Mouse (Mus musculus): ENCODE measurements around the gene Znrf1. TPM values are rescaled to one million over a fixed set of nuclear protein-coding genes. Genes with fewer than 3 reads are reported as not detected.
"Not testable (repeated sequence)": the region's sequence is repeated elsewhere in the genome, so short reads cannot be mapped to it uniquely, and the experiment has no call there.

Gene Znrf1
- polyA plus RNA-seq, 1 experiment from 2014 or later: 48.0 TPM

DNA sequence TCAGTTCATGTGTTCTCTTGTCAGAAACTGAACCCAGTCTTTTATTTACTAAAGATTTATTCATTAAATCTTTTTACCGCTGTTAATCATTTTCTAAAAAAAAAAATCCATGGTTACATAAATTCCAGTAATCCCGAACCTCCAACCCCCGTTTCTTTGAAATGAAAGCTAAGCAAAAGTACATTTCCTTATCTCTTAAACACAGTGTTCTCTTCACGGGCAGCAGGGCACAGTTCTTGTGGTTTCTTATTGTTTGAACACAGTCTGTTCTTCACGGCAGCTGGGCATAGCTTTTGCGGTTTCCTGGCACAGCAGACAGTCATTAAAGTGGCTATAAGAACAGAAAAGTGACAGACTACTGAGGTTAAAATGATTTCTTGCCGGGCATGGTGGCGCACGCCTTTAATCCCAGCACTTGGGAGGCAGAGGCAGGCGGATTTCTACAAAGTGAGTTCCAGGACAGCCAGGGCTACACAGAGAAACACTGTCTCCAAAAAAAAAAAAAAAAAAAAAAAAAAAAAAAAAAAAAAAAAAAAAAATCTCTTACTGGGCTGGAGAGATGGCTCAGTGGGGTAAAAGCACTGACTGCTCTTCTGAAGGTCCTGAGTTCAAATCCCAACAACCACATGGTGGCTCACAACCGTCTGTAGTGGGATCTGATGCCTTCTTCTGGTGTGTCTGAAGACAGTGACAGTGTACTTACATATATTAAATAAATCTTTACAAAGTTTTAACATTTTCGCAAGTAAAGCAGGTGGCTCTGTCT, 108.6 kb downstream of the Znrf1 start:
- Histone ChIP-seq H3K4me2 (peak overlapping the region; percentile 65), H3K4me1 (peaks cover 13% of the 10 kb centered on the region), H3K27ac (peak overlapping the region; percentile 92), H3K4me3 (peak overlapping the region; percentile 68), H3K9ac (peak overlapping the region; percentile 82)
- ATAC-seq; H3K36me3 ChIP-seq (ENCODE audit: poor library complexity, severe bottlenecking); H3K9me3 ChIP-seq (replicated peaks); H3K27me3 ChIP-seq: not testable (repeated sequence)
- WGBS: 67% methylated on average over 12 of the region's 12 CpGs

DNA sequence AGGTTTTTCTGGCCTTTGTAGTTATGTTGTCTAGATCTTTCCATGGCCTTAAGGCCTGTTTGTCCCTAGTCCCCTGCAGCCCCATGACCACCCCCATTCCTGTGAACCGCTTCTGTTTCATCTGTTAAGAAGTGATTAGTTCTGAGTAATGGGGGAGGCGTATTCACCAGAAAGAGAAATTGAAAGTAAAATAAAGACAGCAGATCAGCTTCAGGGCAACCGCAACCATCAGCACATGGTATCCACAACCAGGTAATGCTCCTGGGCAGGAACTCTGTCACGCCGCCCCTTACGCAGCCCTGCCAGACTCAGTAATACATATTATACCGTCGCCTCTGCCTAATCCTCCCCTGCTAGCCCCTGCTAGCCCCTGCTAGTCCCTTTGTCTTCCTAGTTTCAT, 109.8 kb downstream of the Znrf1 start:
- Histone ChIP-seq H3K9ac (no peak overlapping the region), H3K9me3 (replicated peaks) (no peaks in the 10 kb centered on the region), H3K27ac (no peak overlapping the region), H3K4me3 (no peak overlapping the region), H3K4me1 (peaks cover 13% of the 10 kb centered on the region), H3K4me2 (no peak overlapping the region), H3K36me3 (ENCODE audit: poor library complexity, severe bottlenecking) (no peaks in the 10 kb centered on the region), H3K27me3 (no peaks in the 10 kb centered on the region)
- 94% methylated on average over 8 of the region's 8 CpGs for WGBS
- no peak for ATAC-seq

- H3K4me1 ChIP-seq: peaks cover 7% of the 10 kb centered on the region
- no peak for ATAC-seq
- H3K4me2 ChIP-seq: no peak overlapping the region
- H3K9me3 ChIP-seq (replicated peaks): no peaks in the 10 kb centered on the region
- H3K27ac ChIP-seq: no peak overlapping the region
- H3K9ac ChIP-seq: no peak overlapping the region
- no peak overlapping the region for H3K4me3 ChIP-seq
- WGBS: 65% methylated on average over 2 of the region's 2 CpGs
- no peaks in the 10 kb centered on the region for H3K27me3 ChIP-seq
- H3K36me3 ChIP-seq (ENCODE audit: poor library complexity, severe bottlenecking): peaks cover 2% of the 10 kb centered on the region; the same call in 1 of the 2 replicates
Measured at GRCm38 (mm10) chr8:111648834-111649233, 112.9 kb downstream of the Znrf1 start.

GRCm38 (mm10) chr8:111650651-111651050, 114.8 kb downstream of the Znrf1 start:
- Histone ChIP-seq H3K9me3 (replicated peaks) (no peaks in the 10 kb centered on the region), H3K9ac (no peak overlapping the region), H3K27me3 (no peaks in the 10 kb centered on the region), H3K4me3 (no peak overlapping the region), H3K4me2 (no peak overlapping the region), H3K27ac (no peak overlapping the region), H3K4me1 (no peaks in the 10 kb centered on the region), H3K36me3 (ENCODE audit: poor library complexity, severe bottlenecking) (peaks cover 7% of the 10 kb centered on the region; the same call in 1 of the 2 replicates)
- no peak for ATAC-seq
- WGBS: 60% methylated on average over 3 of the region's 3 CpGs

- Histone ChIP-seq H3K27ac (no peak overlapping the region), H3K4me2 (no peak overlapping the region), H3K4me3 (no peak overlapping the region), H3K4me1 (peaks cover 10% of the 10 kb centered on the region; the same call in 1 of the 2 replicates), H3K9me3 (replicated peaks) (no peaks in the 10 kb centered on the region), H3K27me3 (no peaks in the 10 kb centered on the region), H3K9ac (no peak overlapping the region), H3K36me3 (ENCODE audit: poor library complexity, severe bottlenecking) (peaks cover 8% of the 10 kb centered on the region; the same call in 1 of the 2 replicates)
- 100% methylated on average over 2 of the region's 2 CpGs for WGBS
- no peak for ATAC-seq
Measured at GRCm38 (mm10) chr8:111653524-111653923, 117.6 kb downstream of the Znrf1 start.

- Histone ChIP-seq H3K27ac (no peak overlapping the region), H3K9ac (no peak overlapping the region), H3K4me2 (no peak overlapping the region), H3K27me3 (no peaks in the 10 kb centered on the region), H3K36me3 (ENCODE audit: poor library complexity, severe bottlenecking) (peaks cover 32% of the 10 kb centered on the region), H3K4me1 (peaks cover 10% of the 10 kb centered on the region; the same call in 1 of the 2 replicates), H3K4me3 (no peak overlapping the region), H3K9me3 (replicated peaks) (no peaks in the 10 kb centered on the region)
- ATAC-seq: no peak
- 11% methylated on average over 1 of the region's 1 CpGs for WGBS
Measured at GRCm38 (mm10) chr8:111657312-111657854, 121.5 kb downstream of the Znrf1 start.

GRCm38 (mm10) chr8:111658819-111659423, 123.0 kb downstream of the Znrf1 start:
- peaks cover 28% of the 10 kb centered on the region for H3K36me3 ChIP-seq (ENCODE audit: poor library complexity, severe bottlenecking)
- ATAC-seq: no peak

GRCm38 (mm10) chr8:111662473-111662872, 126.6 kb downstream of the Znrf1 start:
- H3K4me3 ChIP-seq: no peak overlapping the region
- H3K27me3 ChIP-seq: no peaks in the 10 kb centered on the region
- no peak overlapping the region for H3K27ac ChIP-seq
- no peak overlapping the region for H3K9ac ChIP-seq
- ATAC-seq: no peak
- H3K36me3 ChIP-seq (ENCODE audit: poor library complexity, severe bottlenecking): peaks cover 37% of the 10 kb centered on the region
- peaks cover 3% of the 10 kb centered on the region; the same call in 1 of the 2 replicates for H3K4me1 ChIP-seq
- H3K4me2 ChIP-seq: no peak overlapping the region
- WGBS: 82% methylated on average over 3 of the region's 3 CpGs
- no peaks in the 10 kb centered on the region for H3K9me3 ChIP-seq (replicated peaks)

More at GRCm38 (mm10) chr8:111658819-111659423, 123.0 kb downstream of the Znrf1 start:
- WGBS: 89% methylated on average over 6 of the region's 6 CpGs
- Histone ChIP-seq H3K9me3 (replicated peaks) (no peaks in the 10 kb centered on the region), H3K27me3 (no peaks in the 10 kb centered on the region), H3K4me1 (peaks cover 10% of the 10 kb centered on the region; the same call in 1 of the 2 replicates), H3K4me3 (no peak overlapping the region), H3K4me2 (no peak overlapping the region), H3K27ac (no peak overlapping the region), H3K9ac (no peak overlapping the region)

- ATAC-seq: no peak
- no peak overlapping the region for H3K4me2 ChIP-seq
- H3K9me3 ChIP-seq (replicated peaks): no peaks in the 10 kb centered on the region
- H3K4me3 ChIP-seq: no peak overlapping the region
- no peaks in the 10 kb centered on the region for H3K4me1 ChIP-seq
- no peak overlapping the region for H3K9ac ChIP-seq
- H3K36me3 ChIP-seq (ENCODE audit: poor library complexity, severe bottlenecking): peaks cover 50% of the 10 kb centered on the region
- H3K27ac ChIP-seq: no peak overlapping the region
- H3K27me3 ChIP-seq: no peaks in the 10 kb centered on the region
- WGBS: 97% methylated on average over 2 of the region's 2 CpGs
Measured at GRCm38 (mm10) chr8:111666751-111667150, 130.9 kb downstream of the Znrf1 start.

Other genes starting within 250 kb of the Znrf1 start
- gene Rfwd3, start 235.9 kb upstream of the Znrf1 start, polyA plus RNA-seq (2015; fragmentation: Nextera tagmentation; extraction: Ambion mirVana): 47.9 and 52.6 TPM in 2 replicates
- gene Mlkl, start 197.9 kb upstream of the Znrf1 start, polyA plus RNA-seq (2015; fragmentation: Nextera tagmentation; extraction: Ambion mirVana): 0.23 and 0.53 TPM in 2 replicates
- not detected in 2 replicates for gene Fa2h, start 142.3 kb upstream of the Znrf1 start, polyA plus RNA-seq (2015; fragmentation: Nextera tagmentation; extraction: Ambion mirVana)
- gene Wdr59, start 14.0 kb upstream of the Znrf1 start, polyA plus RNA-seq (2015; fragmentation: Nextera tagmentation; extraction: Ambion mirVana): 5.7 and 6.5 TPM in 2 replicates
- 0.23 and 0.31 TPM in 2 replicates for gene Ldhd, start 94.3 kb downstream of the Znrf1 start, polyA plus RNA-seq (2015; fragmentation: Nextera tagmentation; extraction: Ambion mirVana)
- gene Zfp1, start 107.3 kb downstream of the Znrf1 start, polyA plus RNA-seq (2015; fragmentation: Nextera tagmentation; extraction: Ambion mirVana): 27.3 and 28.8 TPM in 2 replicates
- gene Ctrb1, start 154.9 kb downstream of the Znrf1 start, polyA plus RNA-seq (2015; fragmentation: Nextera tagmentation; extraction: Ambion mirVana): 1.7 TPM in 1 of 2 replicates, not detected in the other
- gene Bcar1, start 207.7 kb downstream of the Znrf1 start, polyA plus RNA-seq (2015; fragmentation: Nextera tagmentation; extraction: Ambion mirVana): 49.9 and 50.0 TPM in 2 replicates